Mouse (Mus musculus) adrenal gland, adult 18-20 months (tissue): ENCODE data around the gene Ctrb1. TPM values are rescaled to one million over a fixed set of nuclear protein-coding genes. Genes with fewer than 3 reads are reported as not detected.
"Not testable (repeated sequence)": the region's sequence is repeated elsewhere in the genome, so short reads cannot be mapped to it uniquely, and the experiment has no call there.

Experiments used
- DNase-seq, 2 experiments: peaks; one replicate each; pipeline ENCODE4 v3.0.0; 2021 to 2022; ENCODE audit warnings: low spot score in 2 of 2
- total RNA-seq, 2 experiments: library from RNA; stranded (reverse); gene quantifications; 1 replicate in 1 of 2; 2 replicates in 1 of 2; pipeline ENCODE4 v1.2.3; 2021

Ctrb1 gene
- total RNA-seq, 2 experiments from 2014 or later, result not detected

GRCm38 (mm10) chr8:111682521-111682920 lies 8.3 kb downstream of the Ctrb1 start:
- no peak for DNase-seq

DNA sequence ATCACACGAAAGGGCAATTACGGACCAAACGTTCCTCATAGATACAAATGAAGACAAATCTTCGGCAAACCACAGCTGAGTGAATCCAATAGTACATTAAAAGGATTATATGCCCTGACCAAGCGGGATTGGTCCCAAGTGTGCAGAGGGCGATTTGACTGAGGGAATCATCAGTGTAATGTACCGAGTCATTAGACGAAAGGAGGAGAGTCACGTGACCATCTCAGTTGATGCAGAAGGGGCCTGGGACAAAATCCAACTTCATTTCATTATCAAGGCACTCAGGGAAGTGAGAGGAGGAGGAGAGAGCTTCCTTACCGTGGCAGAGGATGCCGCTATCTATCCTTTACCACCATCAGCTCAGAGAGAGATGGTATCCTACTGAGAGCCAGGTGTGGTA lies 9.7 kb downstream of the Ctrb1 start:
- no peak for DNase-seq

- DNase-seq, result no peak
Observed at GRCm38 (mm10) chr8:111680423-111681028, 10.3 kb downstream of the Ctrb1 start.

DNA sequence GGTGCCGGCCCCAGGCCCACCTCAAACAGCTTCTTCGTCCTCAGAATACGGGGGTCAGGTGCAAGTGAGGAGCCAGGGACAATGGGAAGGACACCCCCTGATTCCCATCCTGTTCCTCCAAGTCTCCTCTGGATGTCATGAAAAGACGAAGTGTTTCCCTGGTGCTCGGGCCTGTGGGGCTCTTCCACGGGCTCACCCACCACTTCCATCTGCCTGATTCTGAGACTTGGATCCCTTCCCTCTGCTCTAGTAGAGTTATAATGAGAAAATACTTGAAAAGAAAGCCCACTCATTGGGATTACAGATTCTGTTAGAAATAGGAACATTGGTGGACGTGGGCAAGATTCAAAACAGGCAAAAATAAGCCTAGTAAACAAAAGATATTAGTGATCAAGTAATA lies 12.0 kb downstream of the Ctrb1 start:
- DNase-seq, result no peak

DNA sequence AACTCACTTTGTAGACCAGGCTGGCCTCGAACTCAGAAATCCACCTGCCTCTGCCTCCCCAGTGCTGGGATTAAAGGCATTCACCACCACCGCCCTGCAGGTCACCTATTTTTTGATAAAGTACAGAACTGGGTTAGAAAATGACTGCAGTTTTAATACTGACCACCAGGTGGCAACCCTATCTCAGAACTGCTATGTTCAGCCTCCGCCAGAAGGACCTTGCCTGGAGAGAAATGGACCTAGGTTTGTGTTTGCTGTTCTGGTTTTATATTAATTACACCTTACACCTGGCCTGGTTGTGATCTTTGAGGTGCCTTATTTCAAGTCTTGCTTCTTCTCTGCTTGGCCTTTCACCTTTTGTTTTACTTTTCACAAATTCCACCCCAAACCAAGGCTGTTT lies 12.7 kb downstream of the Ctrb1 start:
- DNase-seq, result peak; percentile 40 to 57

DNA sequence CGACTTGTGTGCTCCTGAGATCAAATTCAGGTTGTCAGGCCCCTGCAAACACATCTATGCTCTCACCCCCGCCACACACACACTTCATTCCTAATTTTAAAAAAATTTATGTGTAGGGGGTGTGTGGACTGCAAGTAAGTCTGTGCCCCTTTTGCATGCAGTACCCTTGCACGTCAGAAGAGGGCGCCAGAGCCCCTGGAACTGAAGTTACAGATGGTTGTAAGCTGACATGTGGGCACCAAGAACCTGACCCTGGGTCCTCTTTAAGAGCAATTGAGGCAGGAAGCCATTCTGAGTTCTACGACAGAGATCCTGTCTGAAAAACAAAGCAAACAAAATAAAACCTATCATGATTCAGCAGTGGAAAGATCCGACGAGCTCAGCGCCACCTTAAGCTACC lies 14.6 kb downstream of the Ctrb1 start:
- no peak for DNase-seq

GRCm38 (mm10) chr8:111666751-111667150 lies 24.1 kb downstream of the Ctrb1 start:
- DNase-seq, result no peak

DNA sequence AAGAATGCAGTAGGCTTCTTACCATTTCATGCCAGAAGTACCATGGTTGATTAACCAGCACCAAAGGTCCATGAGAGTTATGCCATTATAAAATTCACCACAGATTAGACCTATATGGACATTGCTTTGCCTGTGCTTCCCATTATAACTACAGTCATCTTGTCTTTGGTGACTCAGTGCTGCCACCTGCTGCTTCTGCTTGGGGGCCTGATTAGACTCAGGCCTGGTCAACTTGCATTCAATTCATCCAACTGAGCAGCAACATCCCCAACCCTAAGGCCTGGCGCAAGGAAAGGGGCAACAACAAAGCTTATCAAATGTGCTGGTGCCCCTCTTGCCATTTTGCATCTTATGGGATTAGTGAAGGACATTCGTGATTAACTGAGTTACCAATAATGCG lies 28.3 kb downstream of the Ctrb1 start:
- peak; percentile 82 to 84 for DNase-seq

DNA sequence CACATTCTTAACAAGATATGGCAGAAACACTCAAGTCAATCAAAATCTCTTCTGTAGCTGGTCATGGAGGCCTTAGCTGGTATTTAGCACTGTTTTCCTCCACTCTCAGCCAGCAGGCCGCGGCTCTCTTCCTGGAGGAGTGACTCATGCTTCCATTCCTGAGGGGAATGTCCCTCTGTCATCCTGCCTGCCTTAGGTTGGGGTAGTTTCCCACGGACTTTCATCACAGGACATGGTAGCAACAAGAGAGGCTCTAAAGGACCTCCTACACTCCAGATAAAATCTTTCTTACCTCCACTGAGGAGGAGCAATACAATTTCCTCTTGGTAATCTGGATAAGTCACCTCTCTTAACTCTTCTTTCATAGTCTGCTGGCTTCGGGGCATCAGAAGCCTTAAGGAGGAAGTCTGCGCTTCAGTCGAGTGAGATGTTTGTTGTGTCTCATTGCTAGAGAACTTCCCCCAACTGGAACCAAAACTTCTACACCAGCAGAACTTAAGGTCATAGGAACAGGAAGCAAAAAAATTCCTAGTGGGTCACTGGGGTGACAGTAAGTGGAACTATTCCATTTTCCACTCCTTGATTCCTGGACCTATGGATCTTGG lies 31.9 kb downstream of the Ctrb1 start:
- DNase-seq, result no peak

DNA sequence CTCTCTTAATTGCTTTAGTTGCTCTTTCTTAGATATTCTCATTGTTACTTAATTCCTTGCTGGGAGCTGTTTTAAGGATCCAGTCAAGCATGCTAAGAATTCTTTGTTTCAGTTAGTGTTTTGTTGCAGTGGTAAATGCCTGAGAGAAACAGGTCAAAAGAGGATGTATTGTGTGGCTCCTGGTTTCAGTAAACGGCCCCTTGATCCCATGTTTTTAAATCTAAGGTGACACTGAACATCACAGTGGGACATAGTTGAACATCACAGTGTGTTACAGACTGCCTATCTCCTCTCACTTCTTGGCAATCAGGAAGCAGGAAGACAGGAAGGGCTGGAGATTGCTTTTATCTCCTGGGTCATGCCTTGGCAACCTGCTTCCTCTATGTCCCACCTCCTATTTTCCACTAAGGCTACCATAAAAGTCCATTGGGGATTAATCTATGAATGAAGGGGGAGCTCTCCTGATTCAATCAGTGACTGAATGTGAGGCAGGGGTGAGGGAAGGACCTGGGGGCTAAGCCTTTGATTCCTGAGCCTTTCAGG lies 33.4 kb downstream of the Ctrb1 start:
- DNase-seq, result no peak

- DNase-seq, result no peak
Observed at GRCm38 (mm10) chr8:111653524-111653923, 37.3 kb downstream of the Ctrb1 start.

DNA sequence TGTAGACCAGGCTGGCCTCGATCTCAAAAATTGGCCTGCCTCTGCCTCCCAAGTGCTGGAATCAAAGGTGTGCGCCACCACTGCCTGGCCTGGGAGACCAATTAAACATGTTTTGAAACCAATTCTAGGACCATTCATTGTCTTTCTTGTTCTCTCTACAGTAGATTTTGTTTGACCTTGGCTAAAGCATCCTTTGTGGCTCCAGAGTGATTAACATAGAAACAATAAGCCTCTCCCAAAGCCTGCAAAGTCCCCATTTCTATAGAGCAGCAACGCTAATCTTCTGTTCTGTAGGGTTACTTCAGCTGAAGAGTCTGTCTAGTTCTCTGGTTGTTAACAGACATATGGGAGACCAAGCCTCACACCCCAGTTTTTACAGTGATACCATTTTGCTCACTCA lies 40.2 kb downstream of the Ctrb1 start:
- DNase-seq, result no peak

DNA sequence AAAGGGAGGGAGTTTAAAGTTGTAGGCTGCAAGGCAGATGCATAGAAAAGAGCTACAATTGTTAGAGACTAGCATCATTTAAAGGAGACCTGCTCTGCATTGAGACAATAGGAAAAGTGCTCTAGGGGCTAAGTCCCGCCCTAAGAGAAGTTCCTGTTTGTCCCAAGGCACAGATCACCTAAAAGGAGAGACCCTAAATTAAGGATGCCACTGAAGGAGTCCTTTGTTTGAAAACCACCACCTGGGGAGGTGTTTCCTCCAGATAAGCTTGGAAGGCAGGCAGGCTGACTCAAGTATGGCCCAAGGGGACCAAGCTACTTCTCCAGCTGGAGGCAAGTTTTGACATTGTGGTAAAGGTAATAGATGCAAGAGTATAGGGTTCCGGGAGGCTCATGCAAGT lies 42.0 kb downstream of the Ctrb1 start:
- DNase-seq, result no peak

DNA sequence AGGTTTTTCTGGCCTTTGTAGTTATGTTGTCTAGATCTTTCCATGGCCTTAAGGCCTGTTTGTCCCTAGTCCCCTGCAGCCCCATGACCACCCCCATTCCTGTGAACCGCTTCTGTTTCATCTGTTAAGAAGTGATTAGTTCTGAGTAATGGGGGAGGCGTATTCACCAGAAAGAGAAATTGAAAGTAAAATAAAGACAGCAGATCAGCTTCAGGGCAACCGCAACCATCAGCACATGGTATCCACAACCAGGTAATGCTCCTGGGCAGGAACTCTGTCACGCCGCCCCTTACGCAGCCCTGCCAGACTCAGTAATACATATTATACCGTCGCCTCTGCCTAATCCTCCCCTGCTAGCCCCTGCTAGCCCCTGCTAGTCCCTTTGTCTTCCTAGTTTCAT lies 45.1 kb downstream of the Ctrb1 start:
- DNase-seq, result no peak

DNA sequence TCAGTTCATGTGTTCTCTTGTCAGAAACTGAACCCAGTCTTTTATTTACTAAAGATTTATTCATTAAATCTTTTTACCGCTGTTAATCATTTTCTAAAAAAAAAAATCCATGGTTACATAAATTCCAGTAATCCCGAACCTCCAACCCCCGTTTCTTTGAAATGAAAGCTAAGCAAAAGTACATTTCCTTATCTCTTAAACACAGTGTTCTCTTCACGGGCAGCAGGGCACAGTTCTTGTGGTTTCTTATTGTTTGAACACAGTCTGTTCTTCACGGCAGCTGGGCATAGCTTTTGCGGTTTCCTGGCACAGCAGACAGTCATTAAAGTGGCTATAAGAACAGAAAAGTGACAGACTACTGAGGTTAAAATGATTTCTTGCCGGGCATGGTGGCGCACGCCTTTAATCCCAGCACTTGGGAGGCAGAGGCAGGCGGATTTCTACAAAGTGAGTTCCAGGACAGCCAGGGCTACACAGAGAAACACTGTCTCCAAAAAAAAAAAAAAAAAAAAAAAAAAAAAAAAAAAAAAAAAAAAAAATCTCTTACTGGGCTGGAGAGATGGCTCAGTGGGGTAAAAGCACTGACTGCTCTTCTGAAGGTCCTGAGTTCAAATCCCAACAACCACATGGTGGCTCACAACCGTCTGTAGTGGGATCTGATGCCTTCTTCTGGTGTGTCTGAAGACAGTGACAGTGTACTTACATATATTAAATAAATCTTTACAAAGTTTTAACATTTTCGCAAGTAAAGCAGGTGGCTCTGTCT lies 46.3 kb downstream of the Ctrb1 start:
- DNase-seq, result not testable (repeated sequence)

- DNase-seq, result peak; percentile 87 to 89
Observed at GRCm38 (mm10) chr8:111643264-111644141, 47.3 kb downstream of the Ctrb1 start, which contains the start of gene Zfp1. TSS of gene Zfp1 (plus strand) at chr8:111643401.

DNA sequence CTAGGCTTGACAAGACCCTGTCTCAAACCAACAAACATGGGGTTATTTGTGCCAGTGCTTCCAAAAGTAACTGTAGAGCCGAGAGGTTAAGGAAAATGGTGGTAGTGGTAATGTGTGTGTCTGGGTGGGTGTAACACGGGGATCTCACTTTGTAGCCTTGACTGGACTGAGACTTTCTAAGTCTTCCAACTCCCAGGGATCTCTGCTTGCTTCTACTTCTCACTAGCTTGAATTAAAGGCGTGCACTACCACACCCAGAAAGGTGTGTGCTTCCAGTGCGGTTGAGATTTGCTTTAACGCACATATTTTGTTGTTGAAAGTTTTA lies 47.9 kb downstream of the Ctrb1 start:
- DNase-seq, result no peak

GRCm38 (mm10) chr8:111642496-111642895 lies 48.3 kb downstream of the Ctrb1 start:
- no peak for DNase-seq

- no peak for DNase-seq
Observed at GRCm38 (mm10) chr8:111641064-111641463, 49.7 kb downstream of the Ctrb1 start.

- DNase-seq, result no peak
Observed at GRCm38 (mm10) chr8:111638086-111638485, 52.7 kb downstream of the Ctrb1 start.
